ENCODE assay signal across 8 mouse cellular contexts in genomic region chr10:81383802-81384604, GRCm38 (mm10). TPM values are rescaled to one million over a fixed set of nuclear protein-coding genes. Genes with fewer than 3 reads are reported as not detected.
DNase-seq lines count a peak whose midpoint lies in the region; ATAC-seq and TF ChIP-seq lines count a peak whose summit lies in the region.

Gene Dohh, plus strand, starts transcription at chr10:81384428.
Gene Gm48551, plus strand, starts transcription at chr10:81384466.

- H3K27me3 ChIP-seq in G1E (ENCODE audit: insufficient read depth, low read length), result no peaks in the 10 kb centered on the region
- H3K27me3 ChIP-seq in forebrain, embryonic 16.5 days (replicated peaks; ENCODE audit: control insufficient read depth, insufficient read depth, low read length), result no peaks in the 10 kb centered on the region
- H3K27me3 ChIP-seq in lung, embryonic 14.5 days (ENCODE audit: insufficient read depth, low read length), result no peaks in the 10 kb centered on the region
- H3K27me3 ChIP-seq in thymus, adult 2 months (ENCODE audit: control insufficient read depth, insufficient read depth, low read length), result no peaks in the 10 kb centered on the region

- H3K27ac ChIP-seq in forebrain, embryonic 16.5 days (ENCODE audit: low read length), result peak within 1 kb of the TSS; percentile 87
- peak within 1 kb of the TSS; percentile 98 for H3K27ac ChIP-seq in layer of hippocampus, adult 2 months
- peak within 1 kb of the TSS; percentile 84 for H3K27ac ChIP-seq in lung, embryonic 14.5 days (ENCODE audit: low read depth)
- H3K27ac ChIP-seq in olfactory bulb, adult 2 months (ENCODE audit: insufficient read depth, low read depth, low read length), result no peak within 1 kb of the TSS
- peak within 1 kb of the TSS; percentile 17 for H3K27ac ChIP-seq in thymus, adult 2 months (ENCODE audit: control insufficient read depth, insufficient read depth, low read length)

- H3K36me3 ChIP-seq in G1E (replicated peaks), result peaks cover 38% of the 10 kb centered on the region
- peaks cover 17% of the 10 kb centered on the region for H3K36me3 ChIP-seq in forebrain, embryonic 16.5 days (ENCODE audit: control insufficient read depth, insufficient read depth)
- H3K36me3 ChIP-seq in lung, embryonic 14.5 days (ENCODE audit: insufficient read depth), result peaks cover 35% of the 10 kb centered on the region
- H3K36me3 ChIP-seq in thymus, adult 2 months (ENCODE audit: control insufficient read depth, insufficient read depth, low read length), result peaks cover 10% of the 10 kb centered on the region

- TF ChIP-seq POLR2A in olfactory bulb, adult 2 months (IDR thresholded peaks at IDR 0.05; ENCODE audit: insufficient read depth, low read depth, low read length), result peak; percentile 57; the same call in 1 of the 2 replicates
- peak; percentile 72; the same call in 1 of the 2 replicates for TF ChIP-seq POLR2A in thymus, adult 2 months (IDR thresholded peaks at IDR 0.05; ENCODE audit: control insufficient read depth, extremely low read depth, insufficient read depth, low read length, poor library complexity)

- TF ChIP-seq CTCF in G1E (IDR thresholded peaks at IDR 0.05; ENCODE audit: low read depth, low read length), result no peak
- peak; percentile 28; the same call in 1 of the 2 replicates for TF ChIP-seq CTCF in layer of hippocampus, adult 2 months (conservative IDR thresholded peaks at IDR 0.05)
- no peak for TF ChIP-seq CTCF in lung, embryonic 14.5 days (IDR thresholded peaks at IDR 0.05; ENCODE audit: low read depth)
- no peak for TF ChIP-seq CTCF in olfactory bulb, adult 2 months (IDR thresholded peaks at IDR 0.05; ENCODE audit: insufficient read depth, low read depth, low read length)
- no peak; the same call in 1 of the 2 replicates for TF ChIP-seq CTCF in thymus, adult 2 months (IDR thresholded peaks at IDR 0.05; ENCODE audit: borderline replicate concordance, control insufficient read depth, extremely low read depth, insufficient read depth, low read length, poor library complexity)

- H3K4me2 ChIP-seq in forebrain, embryonic 16.5 days (ENCODE audit: low read length), result peak within 1 kb of the TSS; percentile 88
- peak within 1 kb of the TSS; percentile 92 for H3K4me2 ChIP-seq in lung, embryonic 14.5 days

- peak; percentile 80 for ATAC-seq in G1E (ENCODE audit: extremely low read depth, insufficient number of reproducible peaks, low FRiP score, poor library complexity, severe bottlenecking)
- ATAC-seq in forebrain, embryonic 16.5 days, result peak; percentile 96
- peak; percentile 96 for ATAC-seq in lung, embryonic 14.5 days (ENCODE audit: insufficient read depth)

- intact Hi-C loops in heart, postnatal 36 days (cut with DNase I), result loop anchor here (10.0 kb wide), 1 partner anchor 161 kb away; the partner anchor contains the start of gene Gna11

- peak within 1 kb of the TSS; percentile 74 for H3K9ac ChIP-seq in forebrain, embryonic 16.5 days (replicated peaks; ENCODE audit: low read depth, low read length)
- peak within 1 kb of the TSS; percentile 84 for H3K9ac ChIP-seq in lung, embryonic 14.5 days

- WGBS in forebrain, embryonic 16.5 days, result 5% methylated on average over 50 of the region's 54 CpGs
- WGBS in lung, embryonic 14.5 days, result 4% methylated on average over 50 of the region's 54 CpGs
- 4% methylated on average over 52 of the region's 54 CpGs for WGBS in olfactory bulb, adult 2 months
- WGBS in thymus, adult 2 months, result 8% methylated on average over 54 of the region's 54 CpGs

- peaks cover 79% of the 10 kb centered on the region for H3K4me1 ChIP-seq in G1E (ENCODE audit: insufficient read depth, low read depth, low read length)
- peaks cover 13% of the 10 kb centered on the region for H3K4me1 ChIP-seq in forebrain, embryonic 16.5 days (replicated peaks; ENCODE audit: control insufficient read depth, insufficient read depth, low read length)
- H3K4me1 ChIP-seq in lung, embryonic 14.5 days (ENCODE audit: insufficient read depth), result no peaks in the 10 kb centered on the region; the same call in 1 of the 2 replicates
- H3K4me1 ChIP-seq in olfactory bulb, adult 2 months (ENCODE audit: control insufficient read depth, insufficient read depth, low read length), result peaks cover 16% of the 10 kb centered on the region
- H3K4me1 ChIP-seq in thymus, adult 2 months (replicated peaks; ENCODE audit: control insufficient read depth, insufficient read depth, low read length), result peaks cover 24% of the 10 kb centered on the region

- H3K4me3 ChIP-seq in G1E (ENCODE audit: low read depth, low read length), result peak within 1 kb of the TSS; percentile 97
- H3K4me3 ChIP-seq in forebrain, embryonic 16.5 days (replicated peaks; ENCODE audit: low read length), result peak within 1 kb of the TSS; percentile 92
- peak within 1 kb of the TSS; percentile 73 for H3K4me3 ChIP-seq in layer of hippocampus, adult 2 months
- peak within 1 kb of the TSS; percentile 97 for H3K4me3 ChIP-seq in lung, embryonic 14.5 days (ENCODE audit: low read depth, low read length)
- H3K4me3 ChIP-seq in olfactory bulb, adult 2 months (ENCODE audit: insufficient read depth, low read depth, low read length), result peak within 1 kb of the TSS; percentile 63
- H3K4me3 ChIP-seq in thymus, adult 2 months (ENCODE audit: control insufficient read depth, insufficient read depth, low read length), result peak within 1 kb of the TSS; percentile 68

- H3K9me3 ChIP-seq in G1E (replicated peaks), result no peaks in the 10 kb centered on the region
- no peaks in the 10 kb centered on the region for H3K9me3 ChIP-seq in forebrain, embryonic 16.5 days (ENCODE audit: control insufficient read depth, low read length)
- H3K9me3 ChIP-seq in lung, embryonic 14.5 days (ENCODE audit: low read depth, low read length), result no peaks in the 10 kb centered on the region

- DNase-seq in G1E (ENCODE audit: low spot score), result peak; percentile 94
- DNase-seq in cerebellum, adult 18-20 months, result peak; percentile 99 to 100
- DNase-seq in heart, postnatal 36 days, result peak; percentile 99 to 100
- peak; percentile 97 to 99 for DNase-seq in layer of hippocampus, adult 2 months (ENCODE audit: low spot score in 2 of 2)
- peak; percentile 100 for DNase-seq in lung, embryonic 14.5 days
- peak; percentile 96 for DNase-seq in thymus, adult 2 months

RNA-seq across cellular contexts. Expression of gene Dohh, which starts in this region (rescaled TPM):
- total RNA-seq in G1E (2014; fragmentation: Nextera tagmentation) (9.6 and 11.9 TPM in 2 replicates), G1E (2017) (60.4 and 69.7 TPM in 2 replicates)
- 186 and 220 TPM in 2 replicates for polyA plus RNA-seq in G1E (2012)
- 86.0 and 91.0 TPM in 2 replicates for polyA plus RNA-seq in forebrain, embryonic 16.5 days (2015; fragmentation: Nextera tagmentation; extraction: Ambion mirVana)
- total RNA-seq in heart, postnatal 36 days (2021), result 10 to 100 TPM; 50.3 to 52.2 TPM
- total RNA-seq in layer of hippocampus, adult 2 months (2021), result 10 to 100 TPM; 75.9 to 79.7 TPM
- polyA plus RNA-seq in lung, embryonic 14.5 days (2014; fragmentation: Nextera tagmentation; extraction: Ambion mirVana), result 57.5 and 67.0 TPM in 2 replicates
- polyA plus RNA-seq in olfactory bulb, adult 2 months (2012; ENCODE audit: insufficient read depth, insufficient read length, low replicate concordance, missing spikeins), result not detected in 2 replicates
- 119 and 123 TPM in 2 replicates for polyA plus RNA-seq in thymus, adult 2 months (2012; rRNA removed)

RNA-seq across cellular contexts. Expression of gene Gm48551, which starts in this region (rescaled TPM):
- 1.1 TPM in 1 of 2 replicates, not detected in the other for total RNA-seq in G1E (2014; fragmentation: Nextera tagmentation)
- 2.6 and 4.1 TPM in 2 replicates for total RNA-seq in G1E (2017)
- polyA plus RNA-seq in G1E (2012), result 0.72 and 1.3 TPM in 2 replicates
- polyA plus RNA-seq in forebrain, embryonic 16.5 days (2015; fragmentation: Nextera tagmentation; extraction: Ambion mirVana), result 6.2 and 8.8 TPM in 2 replicates
- total RNA-seq in heart, postnatal 36 days (2021), result 1 to 10 TPM; 1.1 to 2.0 TPM
- total RNA-seq in layer of hippocampus, adult 2 months (2021), result 1 to 10 TPM; 4.4 to 6.1 TPM
- 2.8 and 3.8 TPM in 2 replicates for polyA plus RNA-seq in lung, embryonic 14.5 days (2014; fragmentation: Nextera tagmentation; extraction: Ambion mirVana)
- not detected in 2 replicates for polyA plus RNA-seq in olfactory bulb, adult 2 months (2012; ENCODE audit: insufficient read depth, insufficient read length, low replicate concordance, missing spikeins)
- 4.1 and 5.3 TPM in 2 replicates for polyA plus RNA-seq in thymus, adult 2 months (2012; rRNA removed)

Comparison
In these comparisons a context has a peak if more than half of its experiments do, and no peak if none do; other contexts are left out.
1. RNA of gene Dohh (polyA plus RNA-seq): 186 to 220 TPM in G1E, 119 to 123 TPM in thymus, adult 2 months, 86.0 to 91.0 TPM in forebrain, embryonic 16.5 days and 57.5 to 67.0 TPM in lung, embryonic 14.5 days; not detected in olfactory bulb, adult 2 months; every median in the first group is over 10 times any median in the second.
2. Peak in every context shown above with its lines, with median percentiles within 50 percentile points of each other: ATAC-seq, DNase-seq and H3K4me3 ChIP-seq.